Mouse (Mus musculus) E14TG2a.4 (cell line): ENCODE measurements around the gene Ier2.

Experiments used
- CTCF ChIP-seq: conservative IDR thresholded peaks from 2 replicates; pipeline ENCODE4 v1.5.1; 2014; ENCODE audit warnings: low read length
- POU5F1 ChIP-seq: IDR thresholded peaks from 2 replicates; pipeline ENCODE4 v1.6.1; 2014; ENCODE audit warnings: low read length, borderline replicate concordance

- TF ChIP-seq CTCF (peak; percentile 82), POU5F1 (no peak)
These were observed 48.0 kb downstream of the Ier2 start for GRCm38 (mm10) chr8:84614512-84615223.
